Mouse (Mus musculus) right cerebral cortex, adult 18-20 months (tissue): ENCODE measurements around the gene Trim50.
"Not testable (repeated sequence)": the region's sequence is repeated elsewhere in the genome, so short reads cannot be mapped to it uniquely, and the experiment has no call there.

Experiments used
- DNase-seq: peaks from one replicate; pipeline ENCODE4 v3.0.0; 2022; ENCODE audit warnings: mixed read lengths

The Trim50 gene

GRCm38 (mm10) chr5:135352995-135353394 lies at the start of gene Trim50:
Gene Trim50, plus strand, starts transcription at chr5:135353295.
- no peak for DNase-seq

DNA sequence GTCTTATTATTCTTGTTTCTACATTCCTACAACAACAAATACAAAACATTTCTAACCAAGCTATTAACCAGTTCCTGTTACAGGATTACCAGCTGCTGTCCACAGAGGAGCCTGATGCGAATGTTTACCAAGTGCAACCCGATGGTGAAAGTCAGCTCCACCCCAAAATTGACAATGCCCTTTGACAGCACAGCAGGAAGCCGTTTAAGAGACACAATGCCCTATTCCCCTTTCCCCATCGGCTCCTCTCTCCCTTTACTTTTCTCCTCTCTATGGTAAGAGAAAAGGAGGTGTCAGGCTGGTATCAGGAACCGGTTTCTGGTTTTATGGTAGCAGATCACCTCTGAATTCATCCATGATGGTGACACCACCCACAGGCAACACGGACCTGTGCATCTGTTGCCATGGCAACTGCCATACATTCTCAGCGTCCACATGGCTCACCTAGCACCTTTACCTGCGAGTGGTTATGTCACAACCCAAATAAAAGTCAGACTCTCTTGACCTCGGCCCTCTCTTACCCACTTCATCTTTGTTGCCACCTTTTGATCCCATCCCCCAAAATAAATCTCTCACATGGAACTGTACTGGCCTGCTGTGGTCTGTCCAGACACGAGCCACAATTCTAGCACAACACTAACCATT lies 46.7 kb upstream of the Trim50 start:
- DNase-seq = no peak

DNA sequence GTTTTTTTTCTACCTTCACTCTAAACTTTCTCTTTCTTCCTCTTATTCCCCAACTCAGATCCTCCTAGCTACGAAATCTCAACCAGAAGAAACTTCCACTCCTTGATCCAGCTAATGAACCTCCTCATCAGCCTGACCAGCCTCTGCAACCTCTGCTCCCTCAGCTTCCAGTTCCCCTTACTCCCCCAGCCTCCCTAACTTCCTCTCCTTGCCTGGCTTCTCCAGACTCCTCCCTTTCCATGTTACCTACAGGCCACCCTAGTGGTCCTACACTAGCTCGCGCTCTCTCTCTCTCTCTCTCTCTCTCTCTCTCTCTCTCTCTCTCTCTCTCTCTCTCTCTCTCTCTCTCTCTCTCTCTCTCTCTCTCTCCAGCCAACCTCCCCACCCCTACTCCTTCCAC lies 36.9 kb upstream of the Trim50 start:
- DNase-seq = no peak

DNA sequence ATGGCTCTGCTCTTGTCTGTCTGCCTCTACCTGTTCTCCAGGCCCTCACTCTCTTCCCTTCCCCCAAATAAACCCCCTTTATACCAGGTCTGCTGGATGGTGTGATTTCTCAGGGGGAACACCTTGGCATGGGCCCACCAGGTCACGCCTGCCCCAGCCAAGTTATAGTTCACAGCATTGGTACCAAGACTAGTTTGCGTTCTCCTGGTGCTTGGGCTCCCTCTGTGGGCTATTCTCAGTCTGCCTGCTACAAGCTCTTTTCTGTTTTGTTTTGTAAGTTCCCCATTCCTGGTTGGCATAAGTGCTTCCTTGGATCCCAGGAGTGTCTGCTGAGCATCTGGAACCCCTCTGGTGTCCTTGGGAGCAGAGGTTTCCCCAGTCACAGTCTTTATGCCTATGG lies 33.2 kb upstream of the Trim50 start:
- no peak for DNase-seq

GRCm38 (mm10) chr5:135322197-135322596 lies 30.9 kb upstream of the Trim50 start:
- DNase-seq = no peak

- DNase-seq = no peak
Measured at GRCm38 (mm10) chr5:135326121-135326659, 26.9 kb upstream of the Trim50 start.

DNA sequence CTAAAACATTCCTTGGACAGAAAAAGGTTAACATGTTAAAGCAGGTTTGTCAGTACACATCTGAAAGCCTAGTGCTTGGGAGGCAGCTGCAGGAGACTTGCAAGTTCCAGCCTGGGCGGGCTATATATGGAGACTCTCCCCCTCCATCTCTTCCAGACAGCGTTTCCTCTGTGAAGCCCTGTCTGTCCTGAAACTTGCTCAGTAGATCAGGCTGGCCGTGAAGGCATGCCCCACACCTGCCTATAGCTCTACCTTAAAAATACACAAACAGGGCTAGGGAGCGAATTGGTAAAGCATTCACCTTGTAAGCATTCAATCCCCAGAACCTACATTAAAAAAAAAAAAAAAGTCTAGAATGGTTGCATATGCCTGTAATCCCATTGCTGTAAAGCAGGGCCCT lies 23.6 kb upstream of the Trim50 start:
- DNase-seq = no peak

DNA sequence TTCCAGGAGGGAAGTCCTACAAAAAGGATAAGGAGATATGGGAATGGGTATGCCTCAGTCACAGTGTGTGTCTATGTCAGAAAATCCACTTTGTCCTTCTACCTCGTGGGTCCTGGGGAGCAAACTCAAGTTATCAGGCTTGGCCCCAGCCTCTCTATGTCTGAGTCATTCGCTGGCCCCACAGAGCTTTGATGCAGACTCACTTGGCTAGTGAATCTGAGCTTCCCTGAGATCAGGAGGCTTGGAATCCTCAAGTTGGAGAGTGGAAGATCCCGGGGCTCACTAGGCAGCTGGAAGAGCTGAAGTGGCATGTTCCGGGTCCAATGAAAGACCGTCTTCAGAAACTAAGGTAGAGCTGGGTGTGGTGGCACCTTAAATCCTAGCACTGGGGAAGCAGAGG lies 22.9 kb upstream of the Trim50 start:
- no peak for DNase-seq

GRCm38 (mm10) chr5:135331161-135331560 lies 21.9 kb upstream of the Trim50 start:
- DNase-seq = no peak

DNA sequence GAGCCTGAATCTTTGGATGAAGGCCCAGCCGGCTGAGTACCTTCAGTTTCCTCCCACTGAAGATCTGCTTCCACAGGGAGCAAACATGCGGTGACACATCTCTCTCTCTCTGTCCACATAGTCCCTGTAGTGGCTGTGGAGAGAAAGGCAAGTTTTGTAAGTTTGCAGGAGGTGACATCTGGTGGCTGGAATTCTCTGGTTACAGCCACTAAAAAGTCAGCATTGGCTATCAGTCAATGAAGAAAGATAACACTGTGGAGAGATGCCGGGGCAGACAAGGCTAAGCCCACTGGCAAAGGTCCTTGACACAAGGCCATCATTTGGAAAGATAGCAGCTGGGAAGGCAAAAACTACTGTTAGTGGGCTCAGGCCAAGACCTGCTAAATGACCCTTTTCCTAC lies 15.5 kb upstream of the Trim50 start:
- DNase-seq = no peak

DNA sequence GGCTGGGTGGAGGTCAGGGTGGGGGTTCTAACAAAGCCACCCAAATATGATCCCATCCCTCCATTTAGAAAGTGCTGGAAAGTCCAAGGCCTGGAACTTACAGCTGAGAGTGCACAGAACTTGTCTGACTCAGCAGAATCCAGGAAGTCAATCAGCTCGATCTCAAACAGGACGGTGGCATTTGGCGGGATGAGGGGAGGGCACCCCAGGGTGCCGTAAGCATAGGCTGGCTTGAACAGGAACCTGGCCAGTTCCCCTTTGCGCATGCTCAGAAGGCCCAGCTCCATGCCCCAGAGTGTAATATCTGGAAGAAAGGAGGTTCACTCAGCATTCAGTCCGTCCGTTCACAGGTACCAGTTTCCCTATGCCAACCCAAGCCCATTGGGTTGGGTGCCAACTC lies 7.1 kb upstream of the Trim50 start:
- no peak for DNase-seq

DNA sequence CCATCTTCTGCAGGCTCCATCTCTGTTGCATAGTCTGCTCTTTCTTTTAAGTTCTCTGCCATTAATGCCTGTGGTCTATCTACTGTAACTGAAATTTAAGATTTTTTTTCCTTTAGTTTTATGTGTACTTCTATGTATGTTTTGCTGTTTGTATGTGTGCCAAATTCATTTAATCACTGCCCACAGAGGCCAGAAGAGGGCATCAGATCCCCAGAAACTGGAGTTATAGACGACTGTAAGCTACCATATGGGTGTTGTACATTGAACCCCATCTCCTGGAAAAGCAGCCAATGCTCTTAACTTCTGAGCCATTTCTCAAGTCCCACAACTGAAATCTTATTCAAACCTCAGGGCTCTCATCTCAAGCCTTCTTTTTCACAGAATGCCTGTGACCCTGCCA lies 6.7 kb upstream of the Trim50 start:
- DNase-seq = no peak

- no peak for DNase-seq
Measured at GRCm38 (mm10) chr5:135347511-135348011, 5.5 kb upstream of the Trim50 start.

DNA sequence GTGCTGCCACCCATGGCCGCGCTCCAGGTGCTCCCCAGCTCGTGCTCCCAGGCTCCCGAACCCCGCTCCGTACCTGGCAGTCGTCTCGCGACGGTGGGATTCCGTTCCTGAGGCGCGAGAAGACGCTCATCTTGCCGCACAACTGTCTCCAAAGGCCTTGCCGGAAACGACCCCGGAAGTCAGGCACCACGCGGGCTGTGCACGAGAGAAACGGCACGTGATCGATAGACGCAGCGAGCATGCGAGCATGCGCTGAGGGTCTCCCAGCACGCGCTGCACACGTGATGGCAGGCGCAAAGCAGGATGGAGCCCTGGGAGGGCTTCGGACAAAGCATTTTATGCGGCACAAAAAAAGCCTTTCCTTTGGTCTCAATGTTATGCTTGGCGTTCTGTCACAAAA lies 3.2 kb upstream of the Trim50 start, which contains the start of gene Fkbp6:
Gene Fkbp6, minus strand, starts transcription at position 183 of the 400 bp plus-strand sequence.
- no peak for DNase-seq

GRCm38 (mm10) chr5:135351606-135352005 lies 1.5 kb upstream of the Trim50 start:
- DNase-seq = no peak

DNA sequence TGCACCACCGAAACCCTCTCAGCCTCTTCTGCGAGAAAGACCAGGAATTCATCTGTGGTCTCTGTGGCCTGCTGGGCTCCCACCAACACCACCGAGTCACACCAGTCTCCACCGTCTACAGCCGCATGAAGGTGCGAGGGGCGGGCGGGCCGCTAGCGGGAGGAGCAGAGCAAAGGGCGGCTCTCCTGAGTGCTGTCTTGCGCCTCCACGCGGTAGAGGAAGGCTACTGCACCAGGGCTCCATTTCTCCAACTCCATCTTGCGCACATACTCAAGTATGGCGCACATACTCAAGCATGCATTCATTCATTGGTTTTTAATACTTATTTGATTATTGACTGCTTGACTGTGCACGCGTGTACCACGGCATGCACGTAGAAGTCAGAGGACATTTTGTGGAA lies 469 bp downstream of the Trim50 start:
- no peak for DNase-seq

DNA sequence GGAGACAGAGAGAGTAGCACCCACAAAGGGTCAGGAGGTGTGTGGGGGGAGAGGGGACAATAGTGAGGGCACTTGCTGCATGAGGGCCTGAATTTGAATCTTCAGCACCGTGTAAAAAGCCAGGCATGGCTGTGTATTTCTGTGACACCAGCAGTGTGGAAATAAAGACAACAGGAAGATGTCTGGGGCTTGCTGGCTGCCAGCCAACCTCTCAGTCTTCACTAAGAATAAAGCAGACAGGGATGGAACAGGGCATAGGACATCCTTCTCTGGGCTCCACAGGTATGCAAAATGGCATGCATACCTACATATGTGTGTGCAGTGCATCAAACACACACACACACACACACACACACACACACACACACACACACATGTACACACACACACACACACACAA lies 3.0 kb downstream of the Trim50 start:
- no peak for DNase-seq

DNA sequence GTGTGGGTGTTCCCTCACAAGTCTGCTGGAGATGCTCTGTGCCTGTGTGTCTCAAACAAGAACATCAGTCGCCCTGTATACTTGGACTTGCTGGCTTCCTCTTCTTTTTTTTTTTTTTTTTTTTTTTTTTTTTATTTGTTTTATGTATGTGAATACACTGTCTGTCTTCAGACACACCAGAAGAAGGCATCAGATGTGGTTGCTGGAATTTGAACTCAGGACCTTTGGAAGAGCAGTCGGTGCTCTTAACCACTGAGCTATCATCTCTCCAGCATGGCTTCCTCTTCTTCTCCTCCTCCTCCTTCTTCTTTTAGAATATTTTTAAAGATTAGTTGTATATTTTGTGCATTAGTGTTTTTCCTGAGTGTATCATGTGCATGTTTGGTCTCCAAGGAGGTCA lies 4.5 kb downstream of the Trim50 start:
- no peak for DNase-seq

GRCm38 (mm10) chr5:135359772-135360171 lies 6.7 kb downstream of the Trim50 start:
- DNase-seq = no peak

DNA sequence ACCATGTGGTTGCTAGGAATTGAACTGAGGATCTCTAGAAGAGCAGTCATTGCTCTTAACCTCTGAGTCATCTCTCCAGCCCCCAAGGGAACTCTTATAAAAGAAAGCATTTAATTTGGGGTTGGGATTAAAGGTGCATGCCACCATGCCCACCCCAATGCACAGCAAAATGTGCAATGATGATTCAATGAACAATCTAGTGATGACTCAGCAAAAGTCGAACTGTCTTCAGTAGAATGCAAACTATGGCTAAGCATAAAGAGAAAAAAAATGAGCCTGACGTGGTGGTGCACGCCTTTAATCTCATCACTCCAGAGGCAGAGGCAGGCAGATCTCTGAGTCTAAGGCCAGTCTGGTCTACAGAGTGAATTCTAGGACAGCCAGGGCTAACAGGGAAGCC lies 9.5 kb downstream of the Trim50 start:
- DNase-seq = no peak

DNA sequence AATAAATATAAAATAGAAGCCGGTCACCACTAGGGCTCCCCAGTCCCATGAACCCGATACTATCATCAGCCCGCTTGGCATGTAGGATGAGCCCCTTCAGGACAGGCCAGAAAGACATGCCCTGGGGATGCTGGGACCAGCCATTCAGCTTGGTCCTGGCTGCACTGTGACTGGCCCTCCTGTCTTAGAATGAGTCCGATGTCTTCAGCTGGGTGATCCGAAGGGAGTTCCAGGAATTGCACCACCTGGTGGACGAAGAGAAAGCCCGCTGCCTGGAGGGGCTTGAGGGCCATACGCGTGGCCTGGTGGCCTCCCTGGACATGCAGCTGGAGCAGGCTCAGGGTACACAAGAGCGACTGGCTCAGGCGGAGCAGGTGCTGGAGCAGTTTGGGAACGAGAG lies 10.4 kb downstream of the Trim50 start:
- no peak for DNase-seq

GRCm38 (mm10) chr5:135367841-135368240 lies 14.7 kb downstream of the Trim50 start:
- no peak for DNase-seq

GRCm38 (mm10) chr5:135368312-135368711 lies 15.2 kb downstream of the Trim50 start:
- DNase-seq = no peak

GRCm38 (mm10) chr5:135369196-135369595 lies 16.1 kb downstream of the Trim50 start:
- DNase-seq = not testable (repeated sequence)
